In the genomic region with DNA sequence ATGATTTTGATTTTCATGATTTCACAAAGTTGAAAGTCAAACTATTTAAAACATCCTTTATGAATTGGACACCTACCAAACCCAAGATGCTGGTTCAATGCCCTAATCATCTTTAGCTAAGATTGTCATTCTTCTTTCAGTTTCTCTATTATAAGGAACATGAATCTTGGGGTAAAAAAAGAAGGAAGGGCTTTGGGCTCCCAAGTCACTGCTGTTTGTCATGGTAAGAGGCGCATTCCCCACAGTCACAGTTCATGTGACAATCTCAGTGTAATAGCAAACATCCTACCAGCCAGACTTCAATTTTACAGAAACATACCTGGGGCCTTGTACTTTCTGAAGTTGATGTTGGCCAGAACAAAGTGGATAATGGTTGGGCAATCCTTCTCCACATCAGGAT, we compare ENCODE assay signal across 21 mouse cellular contexts.
"Had no signal": no experiment of that assay in that cellular context is flagged by ENCODE, and none has a peak within 500 bp of the region (broad histone marks: within the 10 kb centered on the region; RNA-seq: fewer than 3 reads in every experiment).

No protein-coding gene starts in this region.

- H3K9me3 ChIP-seq: liver, embryonic 15.5 days; lung, embryonic 15.5 days; megakaryocyte, embryonic 14.5 days; midbrain, embryonic 12.5 days; neural tube, embryonic 13.5 days; neural tube, embryonic 15.5 days; stomach, embryonic 15.5 days had no signal

- H3K4me2 ChIP-seq: liver, embryonic 15.5 days; lung, embryonic 15.5 days; midbrain, embryonic 12.5 days; neural tube, embryonic 13.5 days; neural tube, embryonic 15.5 days; stomach, embryonic 15.5 days had no signal

- H3K36me3 ChIP-seq: liver, embryonic 15.5 days; lung, embryonic 15.5 days; midbrain, embryonic 12.5 days; neural tube, embryonic 13.5 days; neural tube, embryonic 15.5 days had no signal

- H3K27ac ChIP-seq: liver, embryonic 15.5 days; lung, embryonic 15.5 days; midbrain, embryonic 12.5 days; neural tube, embryonic 13.5 days; neural tube, embryonic 15.5 days; stomach, embryonic 15.5 days; stomach, postnatal 0 days had no signal

- H3K27me3 ChIP-seq: liver, embryonic 15.5 days; lung, embryonic 15.5 days; megakaryocyte, embryonic 14.5 days; midbrain, embryonic 12.5 days; neural tube, embryonic 13.5 days; neural tube, embryonic 15.5 days; stomach, embryonic 15.5 days had no signal

- ATAC-seq: liver, postnatal 0 days; lung, postnatal 0 days; midbrain, embryonic 16.5 days had no signal

- H3K4me1 ChIP-seq: liver, embryonic 15.5 days; lung, embryonic 15.5 days; midbrain, embryonic 12.5 days; neural tube, embryonic 13.5 days; neural tube, embryonic 15.5 days; stomach, embryonic 15.5 days had no signal

- H3K4me3 ChIP-seq: liver, embryonic 15.5 days; lung, embryonic 15.5 days; megakaryocyte, embryonic 14.5 days; midbrain, embryonic 12.5 days; myocyte; neural tube, embryonic 13.5 days; neural tube, embryonic 15.5 days; stomach, embryonic 15.5 days had no signal

- DNase-seq: liver, postnatal 0 days; lung, adult 2 months; lung, postnatal 14 days; lung, postnatal 36 days; midbrain, embryonic 14.5 days; retina, postnatal 1 day; right cerebral cortex, postnatal 14 days; thymus, adult 18-20 months; thymus, postnatal 14 days; thymus, postnatal 36 days had no signal

- H3K9ac ChIP-seq: liver, embryonic 15.5 days; liver, postnatal 0 days; lung, embryonic 15.5 days; midbrain, embryonic 12.5 days; neural tube, embryonic 13.5 days; neural tube, embryonic 15.5 days; stomach, embryonic 15.5 days had no signal
